Mouse (Mus musculus) embryonic fibroblast, embryonic 13.5 days (primary cell): Measurements from ENCODE around the gene Adamts15.

Experiments used
- CTCF ChIP-seq: IDR thresholded peaks from 2 replicates; pipeline ENCODE4 v1.5.1; 2011; ENCODE audit warnings: mild to moderate bottlenecking, control low read depth, low read length, moderate library complexity, borderline replicate concordance; ENCODE audit not compliant: insufficient read depth
- POLR2A ChIP-seq: IDR thresholded peaks from 2 replicates; pipeline ENCODE4 v1.6.1; 2011; ENCODE audit warnings: low read depth, mild to moderate bottlenecking, control low read depth, low read length, moderate library complexity

GRCm38 (mm10) chr9:30902641-30903040, 19.6 kb downstream of the Adamts15 start:
- no peak for TF ChIP-seq POLR2A
- no peak for TF ChIP-seq CTCF
